Mouse (Mus musculus): ENCODE measurements around the gene Wdfy4.

The Wdfy4 gene

DNA sequence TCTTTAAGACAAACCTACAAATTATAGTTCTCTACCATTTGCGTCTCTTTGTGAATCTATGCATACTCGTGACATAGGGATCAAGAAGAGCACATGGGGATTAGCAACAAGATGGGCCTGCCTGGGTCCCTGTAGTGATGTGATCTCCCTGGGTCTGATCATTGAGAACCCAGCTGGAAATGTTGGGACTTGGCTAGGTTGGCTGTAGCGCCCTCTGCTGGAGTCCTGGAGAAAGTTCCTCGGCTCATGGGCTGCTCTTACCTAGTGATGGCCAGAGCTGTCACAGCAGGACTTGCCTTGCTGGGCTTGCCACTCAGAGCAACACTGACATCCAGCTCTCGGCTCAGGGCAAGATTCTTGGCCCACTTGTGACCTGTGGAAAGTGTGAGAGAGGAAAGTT lies 224.8 kb downstream of the Wdfy4 start:
- DNase-seq = peak; percentile 60

DNA sequence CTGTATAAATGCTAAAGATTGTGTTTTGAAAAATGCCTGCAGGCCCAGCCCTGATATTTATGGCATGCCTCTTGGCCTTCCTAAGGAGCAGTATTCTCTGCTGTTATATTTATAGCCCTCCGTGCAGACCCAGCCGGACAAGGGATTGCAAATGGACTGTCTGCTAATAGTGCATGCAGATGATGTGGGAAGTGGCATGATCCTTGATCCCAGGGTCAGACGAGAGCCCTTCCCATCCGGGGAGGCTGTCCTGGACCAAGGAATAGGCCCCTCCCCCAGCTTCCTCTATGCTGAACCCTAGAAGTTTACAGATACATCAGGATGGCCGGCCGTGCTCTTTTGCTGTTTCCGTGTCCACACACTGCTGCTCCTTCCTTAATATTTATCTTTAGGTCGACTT lies 226.6 kb downstream of the Wdfy4 start:
- DNase-seq = no peak

DNA sequence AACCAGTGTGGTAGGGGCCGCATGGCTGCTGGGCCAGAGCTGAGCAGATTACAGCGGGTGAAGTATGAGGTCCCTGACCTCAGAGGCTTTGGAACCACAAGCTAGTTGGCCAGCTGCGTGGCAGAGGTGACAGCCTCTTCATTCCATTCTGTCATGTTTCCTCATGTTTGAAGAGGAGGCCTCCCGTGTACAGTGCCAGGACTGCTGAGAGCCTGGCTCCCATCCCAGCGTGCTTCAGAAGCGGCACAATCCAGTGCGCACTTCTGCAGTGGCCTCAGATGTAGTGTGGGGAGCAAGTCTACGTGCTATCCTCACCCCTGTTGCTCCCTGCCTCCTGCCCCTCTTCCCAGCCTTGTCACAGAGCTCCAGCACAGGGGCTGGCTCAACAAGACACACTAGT lies 228.8 kb downstream of the Wdfy4 start:
- no peak for DNase-seq

DNA sequence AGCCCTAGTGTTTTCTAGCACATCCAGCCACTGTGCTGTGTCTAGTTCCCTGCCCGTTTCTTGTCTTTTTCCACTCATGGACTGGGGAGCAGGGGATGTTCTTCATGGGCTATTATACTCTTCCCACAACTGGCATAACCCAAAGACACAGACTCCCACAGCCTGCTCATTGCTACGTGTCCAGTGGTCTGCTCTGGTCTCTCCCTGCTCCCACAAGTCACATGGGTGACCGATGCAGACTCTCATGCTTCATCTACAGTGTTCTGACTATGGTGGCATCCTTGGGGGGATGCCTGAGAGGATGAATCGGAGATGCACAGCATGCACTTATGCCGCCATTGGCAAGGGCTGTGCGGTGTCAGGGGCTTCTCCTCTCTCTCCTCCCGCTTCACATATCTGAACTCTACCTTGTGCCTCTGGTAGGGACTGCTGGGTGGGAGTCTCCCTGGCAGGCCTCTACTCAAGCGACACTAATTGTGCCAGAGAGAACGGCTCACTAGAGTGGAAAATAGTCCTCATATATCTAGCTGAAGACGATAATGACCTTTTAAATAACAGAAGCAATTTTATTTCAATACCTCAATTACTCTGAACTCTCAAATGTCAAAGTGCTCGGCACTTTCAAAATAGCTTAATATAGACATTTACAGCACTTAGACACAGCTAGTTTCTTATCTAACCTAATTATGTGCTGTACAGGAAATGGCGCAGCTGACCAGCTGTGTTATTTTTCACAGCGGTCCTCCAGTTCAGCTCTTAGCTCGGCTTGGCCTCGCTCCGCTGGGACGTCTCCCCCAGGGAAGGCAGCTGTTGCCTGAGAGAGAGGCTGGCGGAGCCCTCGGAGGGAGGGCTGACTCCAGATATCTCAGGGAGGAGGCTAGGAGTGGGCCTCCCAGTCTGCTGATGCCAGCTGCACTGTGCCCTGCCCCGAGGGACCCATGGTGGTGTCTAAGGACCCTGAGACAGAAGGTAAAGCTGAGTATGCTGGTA lies 234.7 kb downstream of the Wdfy4 start:
- no peak for DNase-seq

DNA sequence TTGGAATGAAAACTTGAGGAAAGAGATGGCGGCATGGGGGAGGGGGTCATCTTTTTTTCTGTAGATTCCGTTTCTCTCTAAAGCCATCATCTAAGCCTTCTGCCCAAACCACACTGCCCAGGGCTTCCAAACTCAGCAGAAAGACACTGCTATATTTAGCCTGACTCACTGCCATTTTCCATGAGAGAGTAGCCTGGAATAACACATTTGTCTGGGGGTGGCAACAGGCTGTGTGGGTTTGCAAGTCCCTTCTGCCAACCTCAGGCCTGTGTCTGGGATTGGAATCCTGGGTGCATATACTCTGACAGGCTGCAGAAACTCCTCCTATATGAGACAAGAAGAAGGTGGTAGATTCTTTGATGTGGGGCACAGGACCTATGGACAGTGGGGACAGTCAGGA lies 237.8 kb downstream of the Wdfy4 start:
- peak; percentile 34 for DNase-seq

DNA sequence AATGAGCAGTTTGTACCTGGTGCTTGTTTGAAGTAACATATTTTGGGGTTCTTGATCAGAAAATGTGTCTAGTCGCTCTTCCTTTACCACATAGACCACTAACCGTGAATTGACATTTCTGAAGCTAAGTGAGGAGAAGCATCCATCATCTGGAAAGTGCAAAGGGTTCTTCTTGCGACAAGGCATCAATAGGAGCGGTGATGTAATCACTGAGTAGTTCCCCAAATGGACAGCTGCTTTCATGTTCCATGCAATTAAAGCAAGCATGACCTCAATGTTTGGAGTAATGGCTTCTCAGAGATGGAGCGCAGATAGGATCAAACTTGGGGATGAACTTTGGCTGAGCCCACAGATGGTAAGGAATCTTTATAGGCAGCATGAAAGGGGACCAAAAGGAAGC lies 246.1 kb downstream of the Wdfy4 start:
- DNase-seq = no peak

DNA sequence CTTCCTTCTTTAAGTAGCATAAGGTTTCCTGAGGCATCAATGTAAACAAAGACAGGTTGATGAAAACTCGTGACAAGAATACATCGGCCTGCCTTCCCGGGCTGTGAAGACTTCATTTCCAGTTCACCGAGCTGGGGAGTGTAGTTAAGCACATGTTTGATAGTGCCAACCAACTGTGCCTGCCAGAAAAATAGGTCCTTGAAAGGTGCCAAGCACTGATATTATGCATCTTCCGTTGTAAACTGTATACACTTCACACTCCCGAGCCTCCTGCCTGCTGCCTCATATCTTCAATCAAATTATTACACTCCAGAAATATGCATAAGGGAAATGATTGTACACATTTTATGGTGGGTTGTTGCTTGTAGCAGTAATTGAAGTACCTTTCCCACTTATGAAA lies 251.2 kb downstream of the Wdfy4 start:
- DNase-seq = no peak

DNA sequence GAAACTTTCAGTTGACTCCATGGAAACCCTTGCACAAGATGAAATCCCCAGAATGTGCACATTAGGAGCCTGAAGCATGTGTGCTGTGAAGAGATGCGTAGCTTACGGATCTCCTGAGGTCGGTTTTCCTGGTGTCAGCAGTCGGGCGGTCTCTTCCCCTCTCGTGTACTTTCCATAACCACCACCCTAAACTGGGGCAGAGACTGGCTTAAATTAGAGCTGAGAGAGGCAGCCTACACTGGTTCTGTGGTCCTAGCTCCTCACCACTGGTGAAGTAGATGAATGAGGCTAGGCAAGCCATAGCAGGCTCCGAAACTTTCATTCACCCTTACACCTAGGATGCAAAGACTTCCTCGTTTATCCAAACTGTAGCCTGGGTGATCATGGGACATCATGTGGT lies 253.1 kb downstream of the Wdfy4 start:
- DNase-seq = no peak

DNA sequence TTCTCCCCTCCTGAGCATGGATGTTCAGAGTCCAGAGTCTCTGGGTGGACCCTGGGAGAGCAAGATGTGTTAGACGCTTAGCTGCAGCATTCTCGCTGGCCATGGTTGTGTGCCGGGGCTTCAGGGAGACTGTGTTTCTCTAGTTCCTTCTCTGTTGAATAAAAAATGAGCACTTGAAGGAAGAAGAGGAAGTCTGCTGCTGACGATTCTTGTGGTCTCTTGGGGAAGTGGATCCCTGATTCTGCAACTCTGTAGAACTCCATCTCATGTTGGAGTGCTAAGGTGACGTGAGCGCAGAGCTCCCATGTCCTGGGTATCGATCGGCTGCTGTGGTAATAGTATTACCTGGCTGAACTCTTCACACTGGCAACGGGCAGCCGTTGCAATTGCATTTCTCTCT lies 253.6 kb downstream of the Wdfy4 start:
- no peak for DNase-seq

DNA sequence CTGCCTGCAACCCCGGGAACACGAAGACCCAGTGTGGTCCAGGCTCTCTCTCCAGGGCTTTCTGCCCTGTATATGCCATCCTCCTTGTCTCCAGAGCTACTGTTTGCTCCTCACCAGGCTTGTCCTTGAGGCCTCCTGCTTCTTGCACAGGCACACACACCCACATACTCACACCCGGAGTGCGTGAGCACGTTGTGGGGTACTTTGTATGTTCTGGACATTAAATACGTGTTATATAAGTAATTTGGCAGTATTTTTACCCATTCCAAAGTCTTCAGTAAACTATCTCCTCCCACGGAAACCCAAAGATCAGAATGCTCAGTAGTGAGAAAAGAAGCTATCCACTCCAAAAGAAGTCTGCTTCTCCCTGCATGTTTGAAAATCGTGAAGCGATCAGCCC lies 261.4 kb downstream of the Wdfy4 start:
- no peak for DNase-seq

DNA sequence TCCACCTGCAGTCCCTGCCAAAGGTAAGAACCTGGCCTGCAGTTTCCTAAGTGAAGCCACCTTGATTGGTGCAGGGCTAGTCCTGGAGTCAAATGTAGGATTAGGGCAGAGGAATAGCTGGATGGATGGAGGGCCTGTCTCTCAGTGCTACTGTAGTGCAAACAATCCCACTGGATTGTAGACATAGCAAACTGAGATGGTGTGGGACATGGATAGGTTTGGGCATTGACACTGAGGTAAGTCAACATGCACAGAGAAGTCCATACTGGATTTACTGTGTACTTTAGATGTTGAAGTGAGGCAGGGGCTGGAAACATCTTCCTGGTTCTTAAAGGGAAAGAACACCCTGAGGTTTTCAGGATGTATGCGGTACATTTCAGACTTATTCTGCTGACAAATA lies 267.4 kb downstream of the Wdfy4 start:
- DNase-seq = no peak

DNA sequence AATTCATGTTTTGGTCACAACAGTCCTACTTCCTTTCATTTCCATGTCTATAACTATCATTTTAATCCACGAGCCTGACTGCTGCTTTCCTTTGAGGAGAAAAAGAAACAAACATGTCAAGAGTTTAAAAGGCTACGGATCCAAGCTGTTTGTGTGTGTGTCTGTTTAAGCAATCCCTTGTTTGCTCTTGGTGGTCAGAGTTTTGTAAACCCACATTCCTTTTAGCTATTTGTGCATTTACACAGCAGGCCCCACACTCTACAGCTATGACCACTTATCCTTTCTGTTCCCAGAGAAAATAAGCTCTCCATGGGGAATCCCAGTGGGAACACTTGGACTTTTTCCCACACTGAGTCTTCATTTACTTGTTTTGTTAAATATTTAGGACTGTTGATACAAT lies 269.9 kb downstream of the Wdfy4 start:
- DNase-seq = no peak

DNA sequence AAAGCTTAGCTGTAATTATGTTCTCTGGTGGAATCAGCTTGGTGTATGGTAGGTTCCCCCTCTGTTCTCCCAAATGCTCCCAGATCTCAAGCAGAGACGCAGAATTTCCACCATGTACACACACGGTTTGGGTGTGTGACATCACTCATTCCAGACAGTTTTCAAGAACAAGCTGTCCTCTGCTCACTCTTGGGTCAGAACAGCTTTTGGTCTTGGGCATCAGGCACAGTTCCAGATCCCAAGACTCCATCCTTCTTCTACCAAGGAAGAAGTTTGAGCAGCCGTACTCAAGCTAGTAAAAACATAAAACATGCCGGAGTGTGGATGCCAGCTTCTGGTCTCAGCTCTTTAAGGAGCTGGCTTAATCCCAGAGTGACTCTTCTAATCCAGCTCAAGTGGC lies 274.1 kb downstream of the Wdfy4 start:
- no peak for DNase-seq

Data from right cerebral cortex, postnatal 25 days (tissue).